Comparison of ENCODE assay signal across 35 mouse cellular contexts in the genomic region with DNA sequence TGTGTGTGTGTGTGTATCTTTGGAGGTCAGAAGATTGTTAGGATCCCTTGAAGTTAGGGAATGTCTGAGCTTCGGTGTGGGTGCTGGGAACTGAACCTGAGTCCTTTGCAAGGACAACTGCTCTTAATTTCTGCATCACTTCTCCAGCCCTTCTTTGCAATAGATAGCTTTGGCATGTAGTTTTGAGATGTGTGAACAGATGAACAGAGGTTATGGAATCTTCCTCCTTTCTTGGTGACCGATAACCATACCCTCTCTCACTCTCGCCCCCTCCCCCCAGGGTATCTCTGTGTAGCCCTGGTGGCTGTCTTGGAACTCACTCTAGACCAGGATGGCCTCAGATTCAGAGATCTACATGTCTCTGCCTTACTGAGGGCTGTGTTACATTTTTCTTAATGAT. TPM values are rescaled to one million over a fixed set of nuclear protein-coding genes. Genes with fewer than 3 reads are reported as not detected.
"Had no signal": no experiment of that assay in that cellular context is flagged by ENCODE, and none has a peak within 500 bp of the region (broad histone marks: within the 10 kb centered on the region; RNA-seq: fewer than 3 reads in every experiment).

No protein-coding gene starts in this region.

- H3K9me3 ChIP-seq: limb, embryonic 10.5 days; limb, embryonic 12.5 days; limb, embryonic 13.5 days; limb, embryonic 15.5 days; liver, embryonic 12.5 days; liver, embryonic 13.5 days; liver, embryonic 15.5 days; lung, embryonic 15.5 days; megakaryocyte, embryonic 14.5 days; midbrain, embryonic 10.5 days; midbrain, embryonic 12.5 days; midbrain, embryonic 13.5 days; neural tube, embryonic 12.5 days had no signal

- DNase-seq: left cerebral cortex, postnatal 4 days; liver; liver, embryonic 13.5 days; liver, postnatal 0 days; lung, adult 18-20 months; lung, adult 2 months; lung, embryonic 14.5 days; lung, postnatal 10 days; lung, postnatal 14 days; lung, postnatal 36 days; lung, postnatal 4 days; midbrain, embryonic 14.5 days had no signal

- H3K27ac ChIP-seq: limb, embryonic 10.5 days; limb, embryonic 12.5 days; limb, embryonic 13.5 days; limb, embryonic 15.5 days; liver, embryonic 12.5 days; liver, embryonic 13.5 days; liver, embryonic 14.5 days; liver, embryonic 15.5 days; lung, embryonic 15.5 days; macrophage; midbrain, embryonic 10.5 days; midbrain, embryonic 12.5 days; midbrain, embryonic 13.5 days; neural tube, embryonic 12.5 days had no signal

- H3K4me3 ChIP-seq: limb, embryonic 10.5 days; limb, embryonic 12.5 days; limb, embryonic 13.5 days; limb, embryonic 15.5 days; liver, embryonic 12.5 days; liver, embryonic 13.5 days; liver, embryonic 15.5 days; lung, embryonic 15.5 days; megakaryocyte, embryonic 14.5 days; midbrain, embryonic 10.5 days; midbrain, embryonic 12.5 days; midbrain, embryonic 13.5 days; myocyte; neural tube, embryonic 12.5 days had no signal

- ATAC-seq: liver, embryonic 12.5 days; liver, postnatal 0 days; lung, postnatal 0 days; midbrain, embryonic 13.5 days; midbrain, embryonic 16.5 days had no signal

- H3K27me3 ChIP-seq: limb, embryonic 12.5 days; limb, embryonic 13.5 days; limb, embryonic 15.5 days; liver, embryonic 12.5 days; liver, embryonic 13.5 days; liver, embryonic 15.5 days; lung, embryonic 15.5 days; megakaryocyte, embryonic 14.5 days; midbrain, embryonic 12.5 days; midbrain, embryonic 13.5 days; neural tube, embryonic 12.5 days had no signal

- H3K4me2 ChIP-seq: limb, embryonic 12.5 days; limb, embryonic 13.5 days; limb, embryonic 15.5 days; liver, embryonic 11.5 days; liver, embryonic 12.5 days; liver, embryonic 13.5 days; liver, embryonic 15.5 days; lung, embryonic 14.5 days; lung, embryonic 15.5 days; midbrain, embryonic 11.5 days; midbrain, embryonic 12.5 days; midbrain, embryonic 13.5 days; neural tube, embryonic 12.5 days had no signal

- H3K9ac ChIP-seq: limb, embryonic 12.5 days; limb, embryonic 13.5 days; limb, embryonic 15.5 days; liver, embryonic 12.5 days; liver, embryonic 13.5 days; liver, embryonic 14.5 days; liver, embryonic 15.5 days; liver, postnatal 0 days; lung, embryonic 14.5 days; lung, embryonic 15.5 days; midbrain, embryonic 12.5 days; midbrain, embryonic 13.5 days; neural tube, embryonic 12.5 days had no signal

RNA-seq across cellular contexts. Expression of a gene that starts 51.1 kb away (rescaled TPM):
- total RNA-seq: megakaryocyte progenitor cell, adult 5-6 weeks; megakaryocyte, adult 5-6 weeks; megakaryocyte-erythroid progenitor cell, adult 5-6 weeks; monocyte, adult 5-6 weeks had no signal
- polyA plus RNA-seq: liver, postnatal 0 days; macrophage had no signal
